Mouse (Mus musculus) hindbrain, embryonic 15.5 days (tissue): ENCODE measurements around the gene Tnip3. TPM values are rescaled to one million over a fixed set of nuclear protein-coding genes. Genes with fewer than 3 reads are reported as not detected.

Experiments used
- ATAC-seq: fragments of 200-750 bp; cut with Nextera tagmentation; 2 replicates; pipeline ENCODE4 v1.8.0; 2017; ENCODE audit warnings: low read depth, moderate number of reproducible peaks, moderate TSS enrichment; ENCODE audit not compliant: low FRiP score
- H3K27ac ChIP-seq: fragments of 300-500 bp; sonication (generic); replicated peaks from 2 replicates; pipeline ENCODE4 v1.5.1; 2015; ENCODE audit warnings: mild to moderate bottlenecking, inconsistent platforms
- H3K27me3 ChIP-seq: fragments of 300-500 bp; sonication (generic); 2 replicates; pipeline ENCODE4 v1.6.1; 2015; ENCODE audit warnings: control low read depth, inconsistent platforms
- H3K36me3 ChIP-seq: fragments of 300-500 bp; sonication (generic); 2 replicates; pipeline ENCODE4 v1.6.1; 2015; ENCODE audit warnings: control low read depth, inconsistent platforms
- H3K4me1 ChIP-seq: fragments of 300-500 bp; sonication (generic); replicated peaks from 2 replicates; pipeline ENCODE4 v1.6.1; 2015; ENCODE audit warnings: control low read depth, inconsistent platforms
- H3K4me2 ChIP-seq: fragments of 300-500 bp; sonication (generic); 2 replicates; pipeline ENCODE4 v1.6.1; 2015; ENCODE audit warnings: moderate library complexity, mild to moderate bottlenecking, inconsistent platforms
- H3K4me3 ChIP-seq: fragments of 300-500 bp; sonication (generic); 2 replicates; pipeline ENCODE4 v1.5.1; 2015; ENCODE audit warnings: mild to moderate bottlenecking, inconsistent platforms
- H3K9ac ChIP-seq: fragments of 300-500 bp; sonication (generic); 2 replicates; pipeline ENCODE4 v1.6.1; 2015; ENCODE audit warnings: inconsistent platforms
- H3K9me3 ChIP-seq: fragments of 300-500 bp; sonication (generic); 2 replicates; pipeline ENCODE4 v1.6.1; 2016; ENCODE audit warnings: control low read depth, inconsistent platforms
- WGBS: fragments of 180-500 bp; shearing (Covaris S2); methylation state at CpG from one replicate; pipeline ENCODE4 v1.1.7; 2015; 5-methylcytosine and 5-hydroxymethylcytosine counted together
- polyA plus RNA-seq: library from polyadenylated mRNA; unstranded; fragments of >200 nt; fragmentation: Nextera tagmentation; extraction: Ambion mirVana; gene quantifications from 2 replicates; pipeline ENCODE4 v1.2.1, GENCODE M21; 2015

Gene Tnip3
- not detected in 2 replicates for polyA plus RNA-seq

DNA sequence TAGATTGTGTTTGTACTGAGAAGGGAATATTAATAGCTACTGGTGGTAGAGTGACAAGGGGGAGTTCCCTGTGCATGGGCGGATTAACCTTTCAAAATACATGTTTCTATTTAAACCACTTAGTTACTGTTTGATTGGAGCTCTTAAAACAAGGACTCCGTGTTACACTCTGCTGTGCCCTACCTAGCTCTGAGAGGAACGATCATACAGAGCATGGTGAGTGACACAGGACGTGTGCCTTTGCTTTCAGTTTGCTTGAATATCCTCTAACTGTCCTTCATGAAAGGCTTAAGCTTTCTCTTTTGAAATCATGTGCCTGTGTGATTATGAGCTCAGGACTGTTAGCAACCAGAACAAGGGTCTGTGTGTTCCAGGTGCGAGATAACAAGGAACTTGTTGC lies at the start of gene Tnip3:
Gene Tnip3, plus strand, starts transcription at position 122 of the 400 bp plus-strand sequence.
- Histone ChIP-seq H3K4me2 (no peak within 1 kb of the TSS), H3K4me3 (no peak within 1 kb of the TSS)
- no peak for ATAC-seq

DNA sequence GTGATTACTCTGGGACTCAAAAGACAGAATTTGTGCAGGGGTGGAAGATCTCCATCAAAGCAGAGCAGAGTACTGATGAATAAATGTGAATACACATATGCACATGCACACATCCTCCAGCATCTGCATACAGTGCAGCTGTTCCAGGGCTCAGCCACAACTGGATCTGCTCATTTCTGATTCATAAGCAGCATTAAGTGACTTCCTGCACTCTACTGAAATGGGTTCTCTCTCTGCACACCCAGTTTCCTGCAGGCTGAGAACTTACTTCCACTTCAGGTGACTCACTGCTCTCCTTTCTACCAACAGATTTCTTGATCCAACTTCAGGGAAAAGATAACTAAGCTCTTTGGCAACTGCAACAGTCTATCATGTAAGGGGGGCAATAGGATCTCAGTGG lies 26.3 kb upstream of the Tnip3 start:
- Histone ChIP-seq H3K27ac (no peak overlapping the region), H3K4me1 (no peaks in the 10 kb centered on the region), H3K4me3 (no peak overlapping the region), H3K4me2 (no peak overlapping the region), H3K27me3 (no peaks in the 10 kb centered on the region), H3K36me3 (no peaks in the 10 kb centered on the region), H3K9ac (no peak overlapping the region), H3K9me3 (no peaks in the 10 kb centered on the region)
- ATAC-seq, result no peak

More for the DNA sequence above, at the start of gene Tnip3:
- 92% methylated on average over 5 of the region's 5 CpGs for WGBS
- H3K27ac ChIP-seq, result no peak within 1 kb of the TSS
- H3K27me3 ChIP-seq, result no peaks in the 10 kb centered on the region
- H3K4me1 ChIP-seq, result no peaks in the 10 kb centered on the region
- H3K36me3 ChIP-seq, result no peaks in the 10 kb centered on the region
- no peaks in the 10 kb centered on the region for H3K9me3 ChIP-seq
- no peak within 1 kb of the TSS for H3K9ac ChIP-seq

DNA sequence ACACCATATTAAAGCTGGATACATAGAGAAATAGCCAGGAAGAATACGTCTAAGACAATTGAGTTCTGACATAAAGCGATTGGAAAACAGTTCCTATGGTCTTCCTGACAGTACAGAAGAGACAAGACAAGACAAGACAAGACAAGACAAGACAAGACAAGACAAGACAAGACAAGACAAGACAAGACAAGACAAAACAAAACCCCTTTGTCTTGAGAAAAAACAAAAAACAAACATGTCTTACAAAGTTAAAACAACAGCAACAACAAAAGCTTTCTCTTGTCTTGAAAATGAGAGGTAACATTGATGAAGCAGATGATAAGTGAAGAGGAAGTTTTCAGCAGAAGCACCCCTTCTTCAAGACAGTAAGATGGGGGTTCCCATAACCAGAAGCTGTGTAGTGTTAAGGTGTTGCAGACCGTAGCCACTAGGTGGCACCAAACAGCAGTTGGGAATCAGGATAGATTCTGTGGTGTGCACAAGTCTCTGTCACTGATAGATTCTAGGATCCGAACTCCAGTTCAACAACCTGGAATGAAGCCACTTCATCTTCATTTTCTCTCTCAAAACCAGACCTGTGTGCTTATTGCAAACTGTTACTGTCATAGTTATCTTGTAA lies 15.0 kb upstream of the Tnip3 start:
- Histone ChIP-seq H3K9ac (no peak overlapping the region), H3K4me3 (no peak overlapping the region), H3K4me1 (no peaks in the 10 kb centered on the region), H3K27me3 (no peaks in the 10 kb centered on the region), H3K36me3 (no peaks in the 10 kb centered on the region), H3K9me3 (no peaks in the 10 kb centered on the region), H3K27ac (no peak overlapping the region), H3K4me2 (no peak overlapping the region)
- peak; percentile 66; the same call in 1 of the 2 replicates for ATAC-seq
- 38% methylated on average over 4 of the region's 4 CpGs for WGBS

DNA sequence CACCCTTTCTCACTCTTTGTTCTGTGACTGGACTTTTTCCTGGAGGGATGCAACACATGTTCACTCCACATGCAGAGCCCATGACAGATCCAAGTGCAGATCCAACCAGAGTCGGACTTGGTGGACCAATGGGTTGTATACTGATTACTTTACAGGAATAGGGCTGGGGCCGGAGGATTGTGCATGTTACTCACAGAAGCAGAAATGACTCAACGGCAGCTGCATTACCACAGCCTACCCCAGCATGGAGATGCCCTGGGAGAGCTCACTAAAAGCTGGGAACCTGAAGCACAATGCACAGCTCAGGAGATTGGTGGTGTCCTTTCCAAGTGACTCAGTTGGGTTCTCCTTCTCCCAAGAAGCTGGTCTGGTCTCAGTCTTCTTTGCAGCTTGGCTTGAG lies 11.3 kb upstream of the Tnip3 start:
- Histone ChIP-seq H3K9ac (no peak overlapping the region), H3K9me3 (no peaks in the 10 kb centered on the region), H3K27me3 (no peaks in the 10 kb centered on the region), H3K4me2 (no peak overlapping the region), H3K4me1 (no peaks in the 10 kb centered on the region), H3K4me3 (no peak overlapping the region), H3K36me3 (no peaks in the 10 kb centered on the region), H3K27ac (no peak overlapping the region)
- 93% methylated on average over 3 of the region's 3 CpGs for WGBS
- no peak for ATAC-seq

DNA sequence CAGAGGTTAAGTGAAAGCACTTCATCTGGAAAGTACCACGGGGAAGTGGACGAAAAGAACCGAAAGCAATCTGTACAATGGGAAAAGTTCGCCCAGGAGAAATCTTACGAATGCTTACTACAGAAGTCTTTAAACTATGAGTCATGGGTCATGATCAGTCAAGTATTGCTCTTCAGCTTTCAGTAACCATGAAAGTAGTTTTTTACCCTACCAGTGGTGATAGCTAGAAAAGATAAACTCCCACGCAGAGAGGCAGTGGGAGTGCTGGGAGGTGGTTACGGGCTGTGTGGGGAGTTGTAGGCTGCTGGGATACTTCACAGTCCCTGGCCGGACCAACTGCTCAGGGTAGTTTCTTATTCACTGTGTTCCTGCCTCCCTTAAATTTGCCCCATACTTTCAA lies 8.4 kb upstream of the Tnip3 start:
- WGBS, result 89% methylated on average over 8 of the region's 8 CpGs
- Histone ChIP-seq H3K36me3 (no peaks in the 10 kb centered on the region), H3K27me3 (no peaks in the 10 kb centered on the region), H3K4me2 (no peak overlapping the region), H3K4me3 (no peak overlapping the region), H3K27ac (no peak overlapping the region), H3K9ac (no peak overlapping the region), H3K9me3 (no peaks in the 10 kb centered on the region), H3K4me1 (no peaks in the 10 kb centered on the region)
- no peak for ATAC-seq

DNA sequence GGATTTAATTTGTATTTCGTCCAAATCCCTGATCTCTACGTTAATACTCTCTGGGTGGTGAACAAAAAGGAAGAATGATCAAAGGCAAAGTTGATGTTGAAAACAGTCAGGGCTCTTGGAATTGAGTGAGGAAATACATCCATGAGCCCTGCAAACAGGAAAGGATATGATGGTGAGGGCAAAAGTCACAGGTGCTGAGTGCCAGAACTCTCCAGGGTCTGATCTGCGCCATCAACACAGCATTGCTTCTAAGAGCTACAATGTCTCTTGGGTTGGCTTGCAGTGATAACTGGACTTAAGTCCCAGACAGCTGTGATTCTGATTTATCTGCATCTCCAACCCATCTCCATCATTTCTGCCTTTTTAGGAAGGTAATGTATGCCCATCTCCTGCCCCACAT lies 4.3 kb upstream of the Tnip3 start:
- Histone ChIP-seq H3K4me1 (no peaks in the 10 kb centered on the region), H3K36me3 (no peaks in the 10 kb centered on the region), H3K27me3 (no peaks in the 10 kb centered on the region), H3K9me3 (no peaks in the 10 kb centered on the region), H3K4me3 (no peak overlapping the region), H3K9ac (no peak overlapping the region), H3K4me2 (no peak overlapping the region), H3K27ac (no peak overlapping the region)
- 84% methylated on average over 3 of the region's 3 CpGs for WGBS
- ATAC-seq, result no peak

DNA sequence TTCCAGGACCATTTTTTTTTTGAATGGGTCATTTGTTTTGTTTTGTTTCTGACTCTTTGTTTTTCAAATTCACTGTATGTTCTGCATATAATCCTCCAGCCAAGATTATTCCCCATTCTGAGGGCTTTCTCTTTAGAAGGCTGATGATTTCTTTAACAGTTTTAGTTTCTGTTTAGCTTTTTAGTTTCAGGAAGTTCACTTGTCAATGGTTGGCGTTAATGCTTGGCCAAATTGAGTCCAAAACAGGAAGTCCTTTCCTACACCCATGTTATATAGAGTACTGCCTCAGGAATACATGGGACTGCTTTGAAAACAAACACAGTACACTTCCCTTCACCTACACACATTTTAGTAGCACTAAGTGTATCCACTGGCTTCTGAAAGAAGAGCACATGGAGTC lies 2.8 kb downstream of the Tnip3 start:
- H3K9ac ChIP-seq, result no peak overlapping the region
- H3K4me1 ChIP-seq, result no peaks in the 10 kb centered on the region
- H3K27ac ChIP-seq, result no peak overlapping the region
- no peaks in the 10 kb centered on the region for H3K27me3 ChIP-seq
- H3K9me3 ChIP-seq, result no peaks in the 10 kb centered on the region
- WGBS, result 81% methylated on average over 1 of the region's 1 CpGs
- no peak for ATAC-seq
- H3K36me3 ChIP-seq, result no peaks in the 10 kb centered on the region
- no peak overlapping the region for H3K4me3 ChIP-seq
- no peak overlapping the region for H3K4me2 ChIP-seq

DNA sequence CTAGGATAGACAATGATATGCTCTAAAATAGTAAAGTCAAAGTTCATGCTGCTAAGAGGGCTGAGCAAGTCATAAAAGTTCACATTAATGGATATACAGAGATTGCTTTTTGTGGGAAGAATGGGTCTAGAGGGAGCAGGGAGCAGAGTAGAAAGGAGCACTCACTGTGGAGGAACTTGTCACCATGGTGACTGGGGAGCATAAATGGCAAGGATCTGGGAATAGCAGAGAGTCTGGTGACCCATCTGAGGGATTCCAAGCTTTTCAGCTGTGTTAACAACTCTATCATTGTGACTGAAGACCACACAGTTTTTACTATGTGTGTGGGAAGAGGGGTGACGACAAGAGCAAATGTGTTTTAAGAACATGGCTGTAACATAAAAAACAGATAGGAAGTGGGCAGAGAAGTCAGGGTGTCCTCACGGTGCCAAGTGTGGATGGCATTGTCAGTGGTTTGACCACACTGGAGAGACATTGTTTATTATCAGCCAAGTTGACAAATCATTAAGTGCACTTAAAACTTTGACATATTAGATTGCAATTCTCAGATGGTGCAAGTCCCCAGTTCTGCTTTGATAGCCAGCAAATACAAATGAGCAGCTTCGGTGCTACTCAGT lies 6.2 kb downstream of the Tnip3 start:
- Histone ChIP-seq H3K36me3 (no peaks in the 10 kb centered on the region), H3K9me3 (no peaks in the 10 kb centered on the region), H3K4me3 (no peak overlapping the region), H3K4me2 (no peak overlapping the region), H3K9ac (no peak overlapping the region), H3K27me3 (no peaks in the 10 kb centered on the region), H3K4me1 (no peaks in the 10 kb centered on the region), H3K27ac (no peak overlapping the region)
- no peak for ATAC-seq
- 59% methylated on average over 3 of the region's 3 CpGs for WGBS

DNA sequence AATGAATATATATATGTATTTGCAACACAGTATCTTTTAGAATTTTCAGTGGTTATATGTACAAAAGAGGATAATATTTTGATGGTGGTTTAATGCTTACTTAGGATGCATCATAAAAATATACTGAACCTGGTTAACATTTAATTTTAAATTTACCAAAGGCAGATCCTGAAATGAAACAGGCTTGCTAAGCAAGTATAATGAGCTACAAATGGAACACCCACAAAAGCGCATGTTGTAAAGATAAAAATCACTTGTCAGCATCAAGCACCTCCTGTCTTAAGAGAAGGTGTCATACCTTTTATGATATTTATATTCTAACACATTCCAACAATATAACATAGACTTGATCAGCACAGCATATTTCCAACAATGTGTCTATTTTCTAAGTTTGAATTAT lies 8.6 kb downstream of the Tnip3 start:
- WGBS, result 83% methylated on average over 1 of the region's 1 CpGs
- H3K9ac ChIP-seq, result no peak overlapping the region

DNA sequence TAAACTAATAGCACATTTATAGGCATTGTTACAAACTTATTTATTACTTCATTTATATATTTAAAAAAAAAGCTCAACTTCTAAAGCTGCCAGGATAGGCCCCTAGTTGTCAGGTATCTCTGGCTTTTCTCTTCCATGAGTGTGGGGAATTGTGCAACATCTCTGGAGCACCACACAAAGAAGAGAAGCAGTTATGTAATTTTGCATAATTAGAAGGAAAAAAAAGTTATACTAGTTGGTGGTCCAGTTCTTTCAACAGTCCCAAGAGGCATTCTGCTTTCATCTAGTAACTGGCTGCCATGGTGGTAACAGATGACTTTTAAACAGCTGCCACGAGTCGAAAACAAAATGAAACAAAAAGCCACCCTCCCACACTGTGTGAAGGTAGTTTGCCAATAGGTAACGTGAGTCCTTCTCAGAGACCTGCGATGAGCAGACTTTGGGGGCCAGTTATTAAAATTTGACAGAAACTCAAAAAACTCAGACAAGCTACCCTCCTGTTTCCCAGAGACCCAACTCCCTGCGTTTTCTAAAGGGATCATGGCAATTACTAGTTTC lies 12.3 kb downstream of the Tnip3 start:
- no peaks in the 10 kb centered on the region for H3K36me3 ChIP-seq
- no peak overlapping the region for H3K27ac ChIP-seq
- H3K4me2 ChIP-seq, result no peak overlapping the region
- no peak overlapping the region for H3K4me3 ChIP-seq
- no peaks in the 10 kb centered on the region for H3K9me3 ChIP-seq
- no peak for ATAC-seq
- 61% methylated on average over 5 of the region's 5 CpGs for WGBS
- no peak overlapping the region for H3K9ac ChIP-seq
- no peaks in the 10 kb centered on the region for H3K27me3 ChIP-seq
- no peaks in the 10 kb centered on the region for H3K4me1 ChIP-seq

More for the DNA sequence above, 8.6 kb downstream of the Tnip3 start:
- ATAC-seq, result no peak
- Histone ChIP-seq H3K4me2 (no peak overlapping the region), H3K4me3 (no peak overlapping the region), H3K27me3 (no peaks in the 10 kb centered on the region), H3K4me1 (no peaks in the 10 kb centered on the region), H3K27ac (no peak overlapping the region), H3K9me3 (no peaks in the 10 kb centered on the region), H3K36me3 (no peaks in the 10 kb centered on the region)

DNA sequence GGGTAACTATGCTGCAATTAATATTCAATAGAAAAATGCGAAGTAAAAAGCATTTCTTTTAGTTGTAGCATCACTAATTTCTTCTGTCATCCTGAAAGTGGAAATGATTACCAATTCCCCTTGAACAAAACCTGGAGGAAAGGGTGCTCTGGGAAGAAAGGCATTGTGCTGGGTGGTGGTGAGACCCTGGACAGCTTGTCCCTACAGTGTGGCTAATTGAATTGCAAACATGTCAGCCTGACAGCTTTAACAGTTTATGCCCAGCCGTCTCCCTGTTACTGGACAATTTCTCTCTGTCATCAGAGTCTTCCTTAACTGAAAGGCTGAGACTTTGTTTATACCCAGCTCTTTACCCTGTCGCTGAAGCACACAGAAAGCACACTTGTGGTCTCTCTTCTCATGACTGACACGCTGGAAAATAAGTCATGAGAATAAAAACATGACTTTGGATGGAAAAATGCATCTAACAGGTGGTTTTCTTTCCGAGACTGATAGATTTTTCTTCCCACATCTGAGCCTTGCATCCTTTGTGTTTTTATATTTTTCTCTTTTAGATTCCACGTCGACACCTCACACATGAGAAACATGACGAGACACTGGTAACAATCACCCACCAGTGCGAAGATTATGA lies 13.0 kb downstream of the Tnip3 start:
- H3K4me1 ChIP-seq, result no peaks in the 10 kb centered on the region
- H3K9ac ChIP-seq, result no peak overlapping the region
- ATAC-seq, result no peak
- no peak overlapping the region for H3K4me3 ChIP-seq
- 60% methylated on average over 9 of the region's 9 CpGs for WGBS
- no peak overlapping the region for H3K27ac ChIP-seq
- H3K36me3 ChIP-seq, result no peaks in the 10 kb centered on the region
- H3K9me3 ChIP-seq, result no peaks in the 10 kb centered on the region
- H3K27me3 ChIP-seq, result no peaks in the 10 kb centered on the region
- no peak overlapping the region for H3K4me2 ChIP-seq

DNA sequence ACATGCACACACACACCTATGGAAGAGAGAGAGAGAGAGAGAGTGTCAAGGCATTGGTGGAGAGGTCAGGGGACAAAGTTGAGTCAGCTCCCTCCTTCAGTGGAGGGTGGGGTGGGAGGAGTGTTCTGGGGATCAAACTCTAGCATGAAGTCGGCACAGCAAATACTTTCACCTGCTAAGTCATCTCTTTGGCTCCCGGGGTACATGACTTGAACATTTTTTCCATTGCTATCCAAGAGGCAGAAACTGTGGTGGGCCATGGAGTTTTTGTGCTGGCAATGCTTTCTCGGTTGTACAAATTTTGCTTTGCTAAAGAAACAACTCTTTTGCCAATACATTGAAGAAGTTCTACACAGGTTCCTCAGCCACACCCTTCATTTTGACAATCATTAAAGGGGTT lies 13.8 kb downstream of the Tnip3 start:
- H3K4me1 ChIP-seq, result no peaks in the 10 kb centered on the region
- WGBS, result 76% methylated on average over 3 of the region's 3 CpGs

More for the DNA sequence above, 13.8 kb downstream of the Tnip3 start:
- H3K4me2 ChIP-seq, result no peak overlapping the region
- no peaks in the 10 kb centered on the region for H3K9me3 ChIP-seq
- H3K36me3 ChIP-seq, result no peaks in the 10 kb centered on the region
- ATAC-seq, result no peak
- no peak overlapping the region for H3K9ac ChIP-seq
- no peaks in the 10 kb centered on the region for H3K27me3 ChIP-seq
- no peak overlapping the region for H3K4me3 ChIP-seq
- no peak overlapping the region for H3K27ac ChIP-seq
